Mouse (Mus musculus) kidney, embryonic 14.5 days (tissue): ENCODE measurements around the gene Pacsin3. TPM values are rescaled to one million over a fixed set of nuclear protein-coding genes. Genes with fewer than 3 reads are reported as not detected.
A peak's percentile ranks its signal among the peaks of the same experiment; 100 is the strongest.

ENCODE experiments used
- ATAC-seq: fragments of 200-750 bp; cut with Nextera tagmentation; 2 replicates; pipeline ENCODE4 v1.8.0; 2017; ENCODE audit warnings: moderate number of reproducible peaks, mild to moderate bottlenecking, moderate TSS enrichment, moderate library complexity; ENCODE audit not compliant: low FRiP score, low TSS enrichment
- H3K27ac ChIP-seq: fragments of 300-500 bp; sonication (generic); 2 replicates; pipeline ENCODE4 v1.5.1; 2014; ENCODE audit warnings: low read depth, mild to moderate bottlenecking, low read length, moderate library complexity, mixed read lengths
- H3K27me3 ChIP-seq: fragments of 300-500 bp; sonication (generic); 2 replicates; pipeline ENCODE4 v1.6.1; 2014; ENCODE audit warnings: mild to moderate bottlenecking, low read length; ENCODE audit not compliant: control insufficient read depth, insufficient read depth
- H3K36me3 ChIP-seq: fragments of 300-500 bp; sonication (generic); 2 replicates; pipeline ENCODE4 v1.6.1; 2014; ENCODE audit warnings: low read length, mixed read lengths; ENCODE audit not compliant: control insufficient read depth, insufficient read depth
- H3K4me1 ChIP-seq: fragments of 300-500 bp; sonication (generic); 2 replicates; pipeline ENCODE4 v1.6.1; 2014; ENCODE audit warnings: low read length, mixed read lengths; ENCODE audit not compliant: control insufficient read depth, insufficient read depth
- H3K4me2 ChIP-seq: fragments of 300-500 bp; sonication (generic); replicated peaks from 2 replicates; pipeline ENCODE4 v1.6.1; 2014; ENCODE audit warnings: low read depth, mild to moderate bottlenecking, low read length
- H3K4me3 ChIP-seq: fragments of 300-500 bp; sonication (generic); 2 replicates; pipeline ENCODE4 v1.5.1; 2014; ENCODE audit warnings: mild to moderate bottlenecking, low read length
- H3K9ac ChIP-seq: fragments of 300-500 bp; sonication (generic); 2 replicates; pipeline ENCODE4 v1.6.1; 2014; ENCODE audit warnings: low read depth, mild to moderate bottlenecking, low read length, moderate library complexity
- H3K9me3 ChIP-seq: fragments of 300-500 bp; sonication (generic); 2 replicates; pipeline ENCODE4 v1.6.1; 2016; ENCODE audit warnings: low read length; ENCODE audit not compliant: control insufficient read depth
- WGBS: fragments of 180-500 bp; shearing (Covaris S2); extraction: QIAGEN DNeasy Blood & Tissue Kit; methylation state at CpG from one replicate; pipeline ENCODE4 v1.1.7; 2014; 5-methylcytosine and 5-hydroxymethylcytosine counted together
- polyA plus RNA-seq: library from polyadenylated mRNA; unstranded; fragments of >200 nt; fragmentation: Nextera tagmentation; extraction: Ambion mirVana; gene quantifications from 2 replicates; pipeline ENCODE4 v1.2.1, GENCODE M21; 2014

Pacsin3 gene
- polyA plus RNA-seq, 1 experiment from 2014 or later: 32.8 TPM

DNA sequence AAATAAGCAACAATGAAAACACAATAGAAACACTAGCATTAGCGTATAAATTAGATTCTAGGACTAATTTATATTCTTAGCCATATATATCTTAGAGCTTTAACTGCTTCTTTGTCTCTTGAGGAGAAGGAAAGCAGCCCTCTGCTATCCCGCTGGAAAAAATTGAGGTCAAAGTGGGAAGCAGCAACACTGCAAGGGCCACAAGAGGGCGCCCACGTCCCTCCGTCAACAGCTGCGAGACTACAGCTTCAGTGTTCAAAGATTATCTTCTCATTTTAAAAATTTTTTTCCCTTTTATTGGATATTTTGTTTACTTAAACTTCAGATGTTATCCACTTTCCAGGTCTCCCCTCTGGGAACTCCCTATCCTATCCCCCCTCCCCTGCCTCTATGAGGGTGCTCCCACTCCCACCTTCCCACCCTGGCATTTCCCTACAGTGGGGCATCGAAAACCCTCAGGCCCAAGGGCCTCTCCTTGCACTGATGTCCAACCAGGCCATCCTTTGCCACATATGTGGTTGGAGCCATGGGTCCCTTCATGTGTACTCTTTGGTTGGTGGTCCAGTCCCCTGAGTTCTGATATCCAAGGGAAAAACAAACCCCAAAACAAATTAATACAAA, 30.2 kb downstream of the Pacsin3 start:
- WGBS: 15% methylated on average over 7 of the region's 7 CpGs
- ATAC-seq: peak; percentile 49
- Histone ChIP-seq H3K4me1 (0 out of 2 replicates have a peak, but pooled peaks cover 2% of the 10 kb centered on the region), H3K27ac (no peak overlapping the region), H3K27me3 (no peaks in the 10 kb centered on the region), H3K9ac (no peak overlapping the region), H3K4me2 (no peak overlapping the region), H3K9me3 (no peaks in the 10 kb centered on the region), H3K36me3 (no peaks in the 10 kb centered on the region), H3K4me3 (no peak overlapping the region)

DNA sequence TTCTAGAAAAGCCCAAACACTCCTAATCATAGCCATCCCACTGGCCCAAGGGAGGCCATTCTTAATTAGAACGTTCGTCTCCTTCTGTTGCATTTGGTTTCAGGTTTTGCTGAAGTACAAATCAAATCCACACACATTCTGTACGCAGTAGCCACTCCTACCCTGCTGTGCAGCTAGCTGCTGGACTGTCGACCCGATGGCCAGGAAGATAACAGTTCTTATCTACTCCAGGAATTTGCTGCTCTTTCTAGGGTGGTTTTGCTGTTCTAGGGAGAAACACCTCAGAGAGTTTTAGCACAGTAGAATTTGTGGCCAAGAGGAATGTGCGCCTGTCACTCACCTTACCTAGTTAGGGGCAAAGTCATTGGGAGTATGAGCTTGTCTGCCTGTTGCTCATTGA, 31.8 kb downstream of the Pacsin3 start:
- Histone ChIP-seq H3K9me3 (no peaks in the 10 kb centered on the region), H3K27me3 (no peaks in the 10 kb centered on the region), H3K4me2 (no peak overlapping the region), H3K4me3 (no peak overlapping the region), H3K4me1 (no peaks in the 10 kb centered on the region), H3K9ac (no peak overlapping the region), H3K27ac (no peak overlapping the region), H3K36me3 (no peaks in the 10 kb centered on the region)
- WGBS: 75% methylated on average over 6 of the region's 6 CpGs
- ATAC-seq: no peak

DNA sequence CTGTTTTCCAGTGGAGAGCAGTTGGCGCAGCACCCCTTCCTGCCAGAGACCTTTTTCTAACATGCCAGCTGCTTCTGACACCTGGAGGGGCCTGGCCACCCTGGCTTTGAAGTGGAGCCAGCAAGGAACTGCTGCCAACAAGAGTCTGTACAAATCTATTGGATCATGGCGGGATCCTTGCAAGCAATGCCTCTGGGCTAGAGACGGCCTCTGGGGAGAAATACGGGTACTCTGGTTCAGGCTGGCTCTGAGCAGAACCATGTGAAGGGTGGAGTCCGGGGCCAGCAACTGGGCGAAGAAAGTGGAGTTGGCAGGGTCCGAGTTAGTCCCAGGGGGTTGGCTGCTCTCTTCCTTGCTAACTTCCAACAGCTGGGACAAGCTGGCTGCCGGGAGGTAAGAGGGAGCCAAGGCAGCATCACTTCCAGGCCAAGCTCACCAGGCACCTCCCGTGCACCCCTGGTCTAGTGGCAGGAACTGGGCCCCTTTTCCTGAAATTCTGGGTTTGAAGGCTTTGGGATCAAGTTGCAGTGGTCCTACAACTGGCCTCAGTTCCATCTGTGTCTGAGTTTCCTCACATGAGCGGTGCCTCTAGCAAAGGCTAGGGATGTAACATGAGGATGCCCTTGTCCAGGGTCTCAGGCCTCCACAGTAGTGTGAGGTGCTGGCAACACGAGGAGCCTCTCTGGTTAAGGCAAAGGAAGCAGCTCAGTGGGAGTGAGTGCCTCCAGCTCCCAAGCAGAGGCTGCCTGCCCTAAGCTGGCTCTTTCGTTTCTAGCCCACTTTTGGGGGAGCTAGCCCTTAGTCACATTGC, 35.6 kb downstream of the Pacsin3 start:
- Histone ChIP-seq H3K9ac (no peak overlapping the region), H3K4me3 (no peak overlapping the region), H3K9me3 (no peaks in the 10 kb centered on the region), H3K36me3 (no peaks in the 10 kb centered on the region), H3K4me1 (no peaks in the 10 kb centered on the region), H3K27me3 (no peaks in the 10 kb centered on the region), H3K27ac (no peak overlapping the region), H3K4me2 (no peak overlapping the region)
- WGBS: 63% methylated on average over 12 of the region's 12 CpGs
- no peak for ATAC-seq

DNA sequence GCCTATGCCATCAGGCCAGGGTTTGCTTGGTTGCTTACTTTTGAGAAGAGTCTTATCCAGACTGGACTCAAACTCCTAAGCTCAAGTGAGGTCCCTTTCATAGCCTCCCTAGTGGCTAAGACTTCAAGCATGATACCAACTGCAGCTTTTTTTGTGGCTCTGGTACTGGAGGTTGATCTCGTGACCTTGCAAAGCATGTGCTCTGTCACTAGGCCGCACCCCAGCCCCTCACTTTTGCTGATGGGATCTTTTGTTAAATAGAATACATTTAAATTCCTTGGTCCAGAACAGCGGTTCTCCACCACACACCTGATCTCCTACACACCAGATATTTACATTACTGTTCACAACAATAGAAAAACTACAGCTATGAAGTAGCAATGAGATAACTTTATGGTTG, 38.5 kb downstream of the Pacsin3 start:
- Histone ChIP-seq H3K4me1 (no peaks in the 10 kb centered on the region), H3K4me3 (no peak overlapping the region), H3K9me3 (no peaks in the 10 kb centered on the region), H3K27me3 (no peaks in the 10 kb centered on the region), H3K36me3 (no peaks in the 10 kb centered on the region), H3K9ac (no peak overlapping the region), H3K4me2 (no peak overlapping the region), H3K27ac (no peak overlapping the region)
- WGBS: 84% methylated on average over 3 of the region's 3 CpGs
- ATAC-seq: no peak

DNA sequence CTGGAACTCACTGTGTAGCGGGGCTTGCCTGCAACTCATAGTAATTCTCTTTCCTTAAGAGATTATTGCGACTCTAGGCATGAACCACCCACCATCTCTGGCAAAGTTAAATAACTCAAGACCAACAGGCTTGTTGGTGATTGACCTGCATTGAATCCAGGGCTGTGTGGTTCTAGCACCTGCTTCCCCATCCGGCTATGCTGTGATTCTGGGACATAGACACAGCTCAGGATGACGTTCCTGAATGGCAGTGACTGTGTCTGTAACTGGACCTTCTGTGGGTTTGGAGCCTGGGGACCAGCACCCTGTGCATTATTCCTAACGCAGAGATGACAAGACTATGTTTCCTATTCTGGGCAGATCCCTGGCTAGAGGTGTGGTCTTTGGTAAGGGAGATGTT, 40.1 kb downstream of the Pacsin3 start:
- Histone ChIP-seq H3K9ac (no peak overlapping the region), H3K9me3 (no peaks in the 10 kb centered on the region), H3K4me1 (no peaks in the 10 kb centered on the region), H3K4me3 (no peak overlapping the region), H3K4me2 (no peak overlapping the region), H3K27ac (no peak overlapping the region), H3K36me3 (no peaks in the 10 kb centered on the region), H3K27me3 (no peaks in the 10 kb centered on the region)
- WGBS: 90% methylated on average over 5 of the region's 5 CpGs
- no peak for ATAC-seq

DNA sequence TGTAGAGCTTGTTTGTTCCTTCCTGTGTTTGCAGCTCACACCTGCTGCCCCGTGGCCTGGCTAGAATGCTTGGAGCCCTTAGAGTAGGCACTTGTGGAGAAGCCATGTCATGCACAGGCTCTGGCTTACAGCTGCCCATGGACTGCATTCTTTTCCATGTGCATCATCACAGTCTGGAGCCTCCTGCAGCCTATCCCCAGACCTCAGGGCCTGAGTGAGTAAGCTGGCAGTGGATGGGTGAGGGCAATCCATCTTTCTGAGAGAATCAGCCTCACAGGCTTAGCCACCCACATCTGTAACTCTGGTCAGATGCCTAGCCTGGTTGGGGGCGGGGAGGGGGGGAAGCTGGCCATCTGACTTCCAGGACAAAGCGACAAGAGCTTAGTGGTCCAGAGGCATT, 43.4 kb downstream of the Pacsin3 start:
- Histone ChIP-seq H3K4me3 (no peak overlapping the region), H3K27me3 (no peaks in the 10 kb centered on the region), H3K4me1 (no peaks in the 10 kb centered on the region), H3K9ac (no peak overlapping the region), H3K27ac (no peak overlapping the region), H3K4me2 (no peak overlapping the region), H3K36me3 (no peaks in the 10 kb centered on the region), H3K9me3 (no peaks in the 10 kb centered on the region)
- WGBS: 75% methylated on average over 3 of the region's 3 CpGs
- ATAC-seq: no peak

GRCm38 (mm10) chr2:91300784-91301183, 45.0 kb downstream of the Pacsin3 start:
- H3K9ac ChIP-seq: no peak overlapping the region
- 97% methylated on average over 2 of the region's 2 CpGs for WGBS

GRCm38 (mm10) chr2:91301836-91302235, 46.1 kb downstream of the Pacsin3 start:
- Histone ChIP-seq H3K27ac (no peak overlapping the region), H3K4me2 (no peak overlapping the region), H3K4me3 (no peak overlapping the region), H3K36me3 (no peaks in the 10 kb centered on the region), H3K27me3 (no peaks in the 10 kb centered on the region), H3K9me3 (no peaks in the 10 kb centered on the region), H3K4me1 (no peaks in the 10 kb centered on the region), H3K9ac (no peak overlapping the region)
- 88% methylated on average over 2 of the region's 2 CpGs for WGBS
- no peak for ATAC-seq

More at GRCm38 (mm10) chr2:91300784-91301183, 45.0 kb downstream of the Pacsin3 start:
- no peaks in the 10 kb centered on the region for H3K36me3 ChIP-seq
- H3K27ac ChIP-seq: no peak overlapping the region
- H3K27me3 ChIP-seq: no peaks in the 10 kb centered on the region
- H3K9me3 ChIP-seq: no peaks in the 10 kb centered on the region
- ATAC-seq: no peak
- H3K4me3 ChIP-seq: no peak overlapping the region
- no peaks in the 10 kb centered on the region for H3K4me1 ChIP-seq
- H3K4me2 ChIP-seq: no peak overlapping the region

DNA sequence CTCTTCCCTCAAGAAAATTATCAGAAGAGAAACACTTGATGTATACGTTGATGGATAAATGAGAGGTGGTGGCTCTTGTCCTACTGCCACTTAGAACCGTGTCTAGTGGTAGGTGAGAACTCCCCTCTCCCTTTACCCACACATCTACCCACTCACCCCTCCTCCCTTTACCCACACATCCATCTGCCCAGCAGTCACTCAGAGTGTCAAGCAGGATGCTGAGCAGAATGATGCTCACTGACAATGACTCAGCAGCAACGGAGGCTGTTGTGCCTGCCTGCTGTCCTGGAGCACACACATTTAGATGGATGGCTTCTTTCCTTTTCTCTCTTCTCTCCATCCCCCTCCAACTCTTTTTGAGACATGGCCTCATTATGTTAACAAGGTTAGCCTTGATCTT, 47.1 kb downstream of the Pacsin3 start:
- Histone ChIP-seq H3K36me3 (no peaks in the 10 kb centered on the region), H3K27ac (no peak overlapping the region), H3K9ac (no peak overlapping the region), H3K27me3 (no peaks in the 10 kb centered on the region), H3K9me3 (no peaks in the 10 kb centered on the region), H3K4me1 (no peaks in the 10 kb centered on the region), H3K4me3 (no peak overlapping the region), H3K4me2 (no peak overlapping the region)
- WGBS: 64% methylated on average over 3 of the region's 3 CpGs
- ATAC-seq: no peak
